10 mouse cellular contexts compared by ENCODE assay signal in the genomic region with DNA sequence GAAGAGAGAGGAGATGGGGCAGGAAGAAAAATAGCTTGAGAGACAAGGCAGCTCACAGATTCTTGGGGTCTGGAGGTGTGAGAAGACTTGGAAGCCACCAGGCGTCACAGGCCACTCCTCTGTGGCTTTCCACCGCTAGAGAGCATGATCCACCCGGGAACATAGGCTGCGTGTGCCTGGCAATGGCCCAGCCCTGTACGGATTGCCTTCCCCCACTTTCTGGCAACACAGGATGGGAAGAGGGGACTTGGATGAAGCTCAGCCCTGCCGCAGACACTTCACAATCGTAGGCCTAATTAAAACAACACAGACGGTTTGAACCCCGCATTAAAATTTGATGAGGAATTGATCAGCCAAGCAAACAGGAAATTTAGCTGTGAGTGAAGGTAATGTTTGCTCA.
DNase-seq lines count a peak whose midpoint lies in the region.
"Had no signal": no experiment of that assay in that cellular context is flagged by ENCODE, and none has a peak within 500 bp of the region (broad histone marks: within the 10 kb centered on the region; RNA-seq: fewer than 3 reads in every experiment).

No protein-coding gene starts in this region.

- DNase-seq in cerebellum, postnatal 14 days, result peak; percentile 26 to 53
- DNase-seq in cerebellum, adult 11-12 months, result no peak
- DNase-seq in lung, postnatal 14 days, result peak; percentile 1
- DNase-seq in lung, postnatal 25 days (ENCODE audit: low spot score), result no peak
- DNase-seq in layer of hippocampus, adult 8-10 months (ENCODE audit: low spot score in 2 of 2), result peak; percentile 58 to 76
- DNase-seq in right cerebral cortex, postnatal 10 days (ENCODE audit: low spot score in 2 of 2), result peak; percentile 56 to 67
- DNase-seq in kidney, postnatal 14 days, result no peak
- no peak for DNase-seq in adipocyte (ENCODE audit: low spot score)
- DNase-seq: heart, adult 18-20 months; lung, adult 2 months had no signal

Comparison
In these comparisons a context has a peak if more than half of its experiments do, and no peak if none do; other contexts are left out.
1. DNase-seq: peak in cerebellum, postnatal 14 days (2 of 2), lung, postnatal 14 days (single experiment), layer of hippocampus, adult 8-10 months (2 of 2) and right cerebral cortex, postnatal 10 days (2 of 2); none in cerebellum, adult 11-12 months (single experiment), lung, postnatal 25 days (single experiment), kidney, postnatal 14 days (single experiment) and adipocyte (single experiment).